Mouse (Mus musculus) cerebellum, adult 18-20 months (tissue): ENCODE data around the gene Usp32.

Experiments
- DNase-seq, 2 experiments: peaks; one replicate each; pipeline ENCODE4 v3.0.0; 2021

The Usp32 gene

GRCm38 (mm10) chr11:84978113-84978512 is 161.8 kb downstream of the Usp32 start:
- peak; percentile 64 to 66 for DNase-seq

GRCm38 (mm10) chr11:84977385-84977952 is 162.5 kb downstream of the Usp32 start:
- DNase-seq = no peak

DNA sequence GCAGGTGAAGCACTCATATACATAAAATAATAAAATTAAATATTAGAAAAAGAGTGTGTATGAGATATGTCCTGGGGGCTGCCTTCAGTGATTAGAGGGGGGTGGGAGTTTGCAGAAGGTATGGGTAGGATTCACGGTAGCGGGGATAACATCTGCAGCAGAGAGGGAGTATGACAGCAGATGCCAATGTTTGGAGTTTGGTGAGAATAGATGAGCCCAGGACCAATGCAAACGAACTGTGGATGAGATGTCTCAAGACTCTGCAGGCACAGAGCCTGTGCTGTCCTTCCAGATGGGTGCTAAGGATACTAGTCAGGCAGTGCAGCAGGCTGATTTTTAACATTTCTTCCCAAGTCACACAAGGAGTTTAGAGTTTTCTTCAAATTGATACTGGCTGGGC is 163.3 kb downstream of the Usp32 start:
- no peak for DNase-seq

DNA sequence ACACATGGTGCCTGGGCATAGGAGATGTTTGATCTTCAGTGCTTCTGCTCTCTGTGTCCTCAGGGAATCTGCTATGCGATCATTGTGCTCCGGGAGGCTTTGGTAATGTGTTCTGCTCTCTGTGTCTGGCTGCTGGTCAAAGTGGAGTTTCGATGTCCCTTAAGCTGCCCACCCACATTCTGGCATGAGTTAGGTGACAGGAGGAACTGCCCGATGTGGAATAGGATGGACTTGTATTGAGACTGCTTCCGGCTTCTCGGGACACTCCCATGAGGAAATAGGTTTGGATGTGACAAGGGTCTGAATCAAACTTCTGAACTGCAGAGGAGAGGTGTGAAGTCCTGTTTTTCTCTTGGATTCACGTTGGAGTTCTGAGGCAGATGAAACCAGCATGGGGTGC is 165.4 kb downstream of the Usp32 start:
- DNase-seq = no peak

DNA sequence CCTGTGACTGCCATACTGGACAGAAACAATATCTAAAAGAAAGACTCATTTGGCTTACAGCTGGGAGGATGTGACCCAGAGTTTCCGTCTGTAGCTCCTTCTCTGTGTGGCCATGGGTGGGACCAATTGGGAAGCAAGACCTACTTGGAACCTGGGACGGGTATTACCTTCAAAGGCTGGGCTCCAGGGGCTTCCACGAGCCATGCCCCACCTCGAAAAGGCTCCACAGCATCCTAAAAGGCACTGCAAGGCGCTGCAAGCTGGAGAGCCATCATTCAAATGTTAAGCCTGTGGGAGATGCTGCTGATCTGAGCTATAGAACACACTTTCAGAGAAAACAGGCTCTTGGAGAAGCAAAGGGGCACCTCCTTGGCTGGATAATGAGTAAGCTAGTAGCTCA is 166.3 kb downstream of the Usp32 start:
- no peak for DNase-seq

- DNase-seq = peak; percentile 36 to 60
These were observed 167.9 kb downstream of the Usp32 start for GRCm38 (mm10) chr11:84972067-84972466.

- peak; percentile 44 to 60 for DNase-seq
These were observed 171.2 kb downstream of the Usp32 start for GRCm38 (mm10) chr11:84968775-84969174.

DNA sequence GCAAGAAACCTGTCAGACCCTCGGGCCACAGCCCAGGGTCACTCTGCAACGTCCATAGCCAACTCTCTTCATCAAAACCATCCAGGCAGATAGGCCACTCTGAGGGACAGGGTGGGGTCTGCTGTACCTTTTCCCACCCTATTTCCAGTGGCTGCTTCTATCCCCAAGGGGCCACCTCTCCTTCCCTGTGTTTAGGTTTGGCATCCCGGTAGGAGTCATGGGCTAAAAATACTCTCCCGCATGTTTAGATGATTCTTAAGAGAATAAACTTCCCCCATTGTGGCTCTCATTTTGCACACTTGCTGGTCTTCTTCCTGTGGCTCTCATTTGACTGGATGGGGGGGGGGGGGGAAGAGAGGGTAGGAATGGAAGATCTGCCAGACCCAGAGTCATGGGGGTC is 171.7 kb downstream of the Usp32 start:
- DNase-seq = no peak

GRCm38 (mm10) chr11:84967113-84967512 is 172.8 kb downstream of the Usp32 start:
- no peak for DNase-seq

DNA sequence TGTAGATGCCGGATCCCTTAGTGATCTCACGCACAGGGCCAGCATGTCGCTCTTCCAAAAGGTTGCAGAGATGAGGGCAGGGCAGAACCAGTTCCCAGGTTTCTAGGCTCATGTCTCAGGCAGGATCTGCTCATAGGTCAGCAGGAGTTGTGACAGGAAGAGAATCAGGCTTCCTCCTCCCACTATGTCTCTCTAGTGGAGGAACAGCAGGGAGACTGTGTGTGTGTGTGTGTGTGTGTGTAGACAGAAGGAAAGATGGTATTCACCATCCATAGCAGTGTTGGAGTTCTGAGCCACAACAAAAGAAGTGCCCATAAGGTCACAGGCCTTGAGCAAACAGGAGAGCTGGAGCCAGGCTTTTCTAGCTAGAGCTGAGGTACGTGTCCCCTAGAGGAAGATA is 173.3 kb downstream of the Usp32 start:
- DNase-seq = peak in 1 of 2 experiments; percentile 19

DNA sequence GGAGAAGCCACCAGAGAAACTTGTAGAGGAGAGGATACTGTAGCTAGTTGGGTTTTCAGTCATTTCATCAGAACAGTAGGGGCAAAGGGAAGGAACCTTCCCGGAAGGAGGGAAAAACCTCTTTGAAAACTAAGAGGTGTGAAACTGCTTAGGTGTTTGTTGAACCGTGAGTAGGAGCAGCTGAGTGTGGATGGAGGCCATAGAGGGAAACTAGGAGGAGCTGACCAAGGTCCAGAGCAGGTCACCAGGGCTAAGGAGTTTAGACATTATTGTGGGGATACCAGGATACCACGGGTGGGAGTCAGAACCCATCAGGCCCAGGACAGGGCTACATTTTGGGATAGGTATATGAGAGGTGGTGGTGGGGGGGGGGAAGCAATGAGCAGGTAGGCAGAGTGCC is 176.4 kb downstream of the Usp32 start:
- no peak for DNase-seq

- peak in 1 of 2 experiments; percentile 34 for DNase-seq
These were observed 177.4 kb downstream of the Usp32 start for GRCm38 (mm10) chr11:84962536-84962935.

- DNase-seq = peak in 1 of 2 experiments; percentile 31
These were observed 178.4 kb downstream of the Usp32 start for GRCm38 (mm10) chr11:84961571-84961970.

DNA sequence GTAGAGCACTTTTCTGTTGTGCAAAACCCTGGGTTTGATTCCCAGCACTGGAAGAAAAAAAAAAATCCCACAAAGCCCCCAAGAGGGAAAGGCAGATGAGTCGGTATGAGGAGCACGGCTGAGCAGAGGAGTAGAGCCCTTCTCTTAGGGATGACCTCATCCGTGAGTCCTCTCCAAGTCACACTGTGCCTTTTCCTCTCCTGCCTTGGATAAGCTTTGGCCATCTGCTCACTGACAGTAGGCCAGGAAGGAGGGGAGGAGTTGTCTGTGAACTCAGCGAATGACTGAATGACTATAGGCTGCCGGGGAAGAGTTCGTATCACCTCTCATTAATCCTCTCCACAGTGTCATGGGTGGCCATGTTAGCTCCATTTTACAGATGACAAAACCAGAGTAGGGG is 179.2 kb downstream of the Usp32 start:
- DNase-seq = peak; percentile 84 to 96

DNA sequence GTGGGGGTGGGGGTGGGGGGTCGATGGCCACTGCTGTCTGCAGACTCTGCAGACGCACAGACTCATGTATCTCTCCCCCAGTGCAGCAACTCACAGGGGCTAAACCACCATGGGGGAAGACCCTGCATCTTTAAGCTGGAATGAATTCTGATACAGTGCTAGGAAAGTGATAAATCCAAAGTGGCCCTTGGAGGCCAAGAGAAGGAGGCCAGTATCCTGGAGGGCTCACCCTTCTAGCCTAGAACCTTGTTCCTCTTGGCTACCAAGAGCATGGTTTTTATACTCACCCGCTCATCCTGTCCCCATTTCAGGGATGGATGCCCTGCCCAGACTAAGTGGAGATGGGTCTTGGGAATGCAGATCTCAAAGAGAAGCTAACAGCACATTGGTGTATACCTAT is 179.7 kb downstream of the Usp32 start:
- DNase-seq = peak in 1 of 2 experiments; percentile 54

GRCm38 (mm10) chr11:84959701-84960181 is 180.2 kb downstream of the Usp32 start:
- DNase-seq = peak; percentile 76 to 80

GRCm38 (mm10) chr11:84959181-84959580 is 180.8 kb downstream of the Usp32 start:
- peak in 1 of 2 experiments; percentile 43 for DNase-seq

DNA sequence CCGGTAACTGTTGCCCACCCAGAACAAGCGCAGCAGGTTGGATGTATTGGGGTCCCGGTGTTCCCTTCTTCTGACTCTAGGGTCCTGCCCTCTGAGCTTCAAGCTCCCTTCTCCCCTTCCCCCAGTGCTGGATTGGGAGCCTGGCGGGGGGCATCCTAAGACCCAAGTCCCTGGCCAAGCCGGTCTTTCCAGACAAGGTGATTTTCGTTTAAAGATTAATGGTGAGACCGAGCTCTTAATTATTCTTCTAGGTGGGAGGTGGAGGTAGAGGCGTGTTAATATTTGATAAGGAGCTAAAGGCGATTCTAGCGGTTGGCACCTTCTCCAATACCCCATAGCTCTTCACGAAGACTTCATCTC is 181.7 kb downstream of the Usp32 start:
- DNase-seq = no peak

GRCm38 (mm10) chr11:84957591-84958270 is 182.2 kb downstream of the Usp32 start, which contains the start of gene Car4:
Gene Car4, plus strand, starts transcription at chr11:84957786.
- DNase-seq = peak; percentile 81 to 82

DNA sequence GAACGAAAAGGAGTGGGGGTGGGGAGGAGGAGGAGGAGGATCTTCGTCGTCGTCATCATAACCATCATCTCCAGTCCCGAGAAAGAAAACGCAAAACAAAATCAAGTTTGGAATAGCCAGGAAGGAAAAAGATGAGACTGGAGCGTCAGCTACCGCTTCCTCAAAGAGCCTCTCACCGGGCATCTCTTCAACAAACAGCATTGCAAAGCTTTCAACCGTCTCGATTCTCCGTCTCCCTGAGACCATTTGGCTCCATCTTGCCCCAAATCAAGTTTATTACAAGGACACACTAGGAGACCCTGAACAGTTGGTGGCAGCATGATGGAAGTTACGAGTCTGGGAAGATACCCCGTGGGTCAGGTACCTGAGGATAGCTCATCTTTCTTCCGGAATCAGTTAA is 182.8 kb downstream of the Usp32 start:
- no peak for DNase-seq

- no peak for DNase-seq
These were observed 183.6 kb downstream of the Usp32 start for GRCm38 (mm10) chr11:84956400-84956799.

DNA sequence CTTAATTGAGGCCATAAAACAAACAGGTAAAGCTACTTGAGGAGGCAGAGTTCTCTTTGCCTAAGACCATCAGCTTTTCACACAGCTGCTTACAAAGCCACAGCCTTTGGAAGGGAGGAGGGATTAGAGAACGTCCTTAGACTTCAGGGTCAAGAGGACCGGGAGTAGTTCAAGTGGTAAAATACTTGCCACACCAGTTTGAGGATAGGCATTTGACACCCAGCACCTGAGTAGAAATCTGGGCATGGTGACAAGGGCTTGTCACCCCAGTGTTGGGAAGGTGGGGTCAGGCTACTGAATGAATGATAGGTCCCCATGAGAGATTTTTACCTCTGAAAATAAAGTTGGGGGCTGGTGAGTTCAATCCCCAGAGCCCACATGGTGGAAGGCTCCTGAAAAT is 187.3 kb downstream of the Usp32 start:
- DNase-seq = no peak

- DNase-seq = no peak
These were observed 191.4 kb downstream of the Usp32 start for GRCm38 (mm10) chr11:84948526-84948925.

- no peak for DNase-seq
These were observed 191.8 kb downstream of the Usp32 start for GRCm38 (mm10) chr11:84948114-84948513.

GRCm38 (mm10) chr11:84947206-84947605 is 192.8 kb downstream of the Usp32 start:
- DNase-seq = no peak
